Mouse (Mus musculus): ENCODE results near the gene Eml3.
"Not testable (repeated sequence)": the region's sequence is repeated elsewhere in the genome, so short reads cannot be mapped to it uniquely, and the experiment has no call there.

Gene Eml3

GRCm38 (mm10) chr19:8929224-8930088 lies at the start of gene Eml3, which contains the start of gene Rom1:
Gene Eml3 (plus strand): TSS chr19:8929552.
Gene Rom1 (minus strand): TSS chr19:8929356.
- DNase-seq (ENCODE audit: low read depth, low spot score): peak; percentile 86

GRCm38 (mm10) chr19:8880311-8881033 lies 48.9 kb upstream of the Eml3 start, which contains the start of gene Uqcc3:
Gene Uqcc3 (minus strand): TSS chr19:8880923.
- DNase-seq (ENCODE audit: low read depth, low spot score): peak; percentile 94

GRCm38 (mm10) chr19:8881034-8881392 lies 48.3 kb upstream of the Eml3 start:
- DNase-seq (ENCODE audit: low read depth, low spot score): no peak

- DNase-seq (ENCODE audit: low read depth, low spot score): no peak
Observed at GRCm38 (mm10) chr19:8883616-8884015, 45.7 kb upstream of the Eml3 start, which contains the start of the genes Lbhd1 and Gm49403. Gene Lbhd1 (plus strand): TSS chr19:8883732. Gene Gm49403 (plus strand): TSS chr19:8883930.

- DNase-seq (ENCODE audit: low read depth, low spot score): no peak
Observed at GRCm38 (mm10) chr19:8886916-8887584, 42.3 kb upstream of the Eml3 start.

GRCm38 (mm10) chr19:8887585-8888463 lies 41.5 kb upstream of the Eml3 start:
- DNase-seq (ENCODE audit: low read depth, low spot score): no peak

- peak; percentile 99 for DNase-seq (ENCODE audit: low read depth, low spot score)
Observed at GRCm38 (mm10) chr19:8888511-8889385, 40.6 kb upstream of the Eml3 start, which contains the start of the genes 1810009A15Rik and Gm49416. Gene 1810009A15Rik (plus strand): TSS chr19:8888853. Gene Gm49416 (plus strand): TSS chr19:8888926.

GRCm38 (mm10) chr19:8892829-8893766 lies 36.3 kb upstream of the Eml3 start, which contains the start of gene Ints5:
Gene Ints5 (plus strand): TSS chr19:8893005.
- peak; percentile 96 for DNase-seq (ENCODE audit: low read depth, low spot score)

GRCm38 (mm10) chr19:8895397-8895960 lies 33.9 kb upstream of the Eml3 start:
- no peak for DNase-seq (ENCODE audit: low read depth, low spot score)

- DNase-seq (ENCODE audit: low read depth, low spot score): not testable (repeated sequence)
Observed at GRCm38 (mm10) chr19:8896231-8896630, 33.1 kb upstream of the Eml3 start.

GRCm38 (mm10) chr19:8897211-8897864 lies 32.0 kb upstream of the Eml3 start:
- DNase-seq (ENCODE audit: low read depth, low spot score): peak; percentile 58

GRCm38 (mm10) chr19:8897865-8898495 lies 31.4 kb upstream of the Eml3 start, which contains the start of gene Ganab:
Gene Ganab (plus strand): TSS chr19:8898071.
- DNase-seq (ENCODE audit: low read depth, low spot score): peak; percentile 98

GRCm38 (mm10) chr19:8898576-8898975 lies 30.8 kb upstream of the Eml3 start:
- no peak for DNase-seq (ENCODE audit: low read depth, low spot score)

GRCm38 (mm10) chr19:8899079-8899478 lies 30.3 kb upstream of the Eml3 start:
- DNase-seq (ENCODE audit: low read depth, low spot score): no peak

GRCm38 (mm10) chr19:8903412-8903811 lies 25.9 kb upstream of the Eml3 start:
- no peak for DNase-seq (ENCODE audit: low read depth, low spot score)

GRCm38 (mm10) chr19:8908531-8908930 lies 20.8 kb upstream of the Eml3 start:
- no peak for DNase-seq (ENCODE audit: low read depth, low spot score)

GRCm38 (mm10) chr19:8911810-8912209 lies 17.5 kb upstream of the Eml3 start:
- peak; percentile 70 for DNase-seq (ENCODE audit: low read depth, low spot score)
